Mouse (Mus musculus): ENCODE results near the gene Pbld2. TPM values are rescaled to one million over a fixed set of nuclear protein-coding genes. Genes with fewer than 3 reads are reported as not detected.

Pbld2 gene
- polyA plus RNA-seq, 2 experiments = 1.8 to 2.3 TPM

DNA sequence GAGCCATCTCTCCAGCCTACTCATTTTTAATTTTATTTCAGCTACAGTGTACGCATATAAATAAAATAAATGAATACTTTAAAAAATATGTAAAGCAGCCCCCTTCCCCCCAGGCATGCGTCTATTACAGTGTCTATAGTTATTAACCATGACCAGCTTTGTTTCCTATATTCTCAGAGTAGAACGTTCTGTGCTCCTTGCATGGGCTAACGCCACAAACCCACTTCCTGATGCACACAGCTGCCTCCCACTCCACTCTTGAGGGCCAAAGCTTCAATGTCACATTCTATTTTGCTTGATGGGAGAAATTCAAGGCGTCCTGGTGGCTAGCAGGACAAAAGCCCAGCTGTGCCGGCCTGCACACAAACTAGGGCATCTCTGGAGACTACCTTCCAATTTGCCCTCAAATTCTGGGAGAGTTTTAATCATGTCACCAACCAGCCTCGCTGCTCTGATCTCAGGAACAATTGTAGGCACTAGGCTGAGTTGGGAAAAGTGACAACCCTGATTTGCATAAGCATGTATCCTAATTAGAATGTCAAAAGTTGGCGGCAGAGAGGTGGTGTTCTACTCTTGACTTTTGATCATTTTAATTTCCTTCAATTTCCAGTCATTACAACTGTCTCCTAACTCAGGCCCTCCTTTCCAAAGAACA is 65.1 kb downstream of the Pbld2 start:
- whole genome bisulfite sequencing (ENCODE audit: insufficient replicate concordance) = 24% methylated on average over 8 of the region's 8 CpGs
- DNase-seq (ENCODE audit: low read depth in 3 of 3, low spot score in 3 of 3) (no peak), ATAC-seq (ENCODE audit: insufficient read depth) (no peak)
- Histone ChIP-seq H3K4me1 (replicated peaks; ENCODE audit: control insufficient read depth in 2 of 2, insufficient read depth in 2 of 2, low read length in 1 of 2) (peaks cover 6 to 11% of the 10 kb centered on the region in 2 experiments), H3K4me2 (ENCODE audit: low read depth) (peak overlapping the region; percentile 36), H3K4me3 (ENCODE audit: insufficient read depth in 1 of 2, low read depth in 2 of 2, low read length in 2 of 2) (no peak overlapping the region), H3K27ac (no peak overlapping the region), H3K27me3 (ENCODE audit: control insufficient read depth, insufficient read depth, low read length) (peaks cover 9% of the 10 kb centered on the region), H3K36me3 (replicated peaks; ENCODE audit: control insufficient read depth, insufficient read depth, low read depth) (no peaks in the 10 kb centered on the region), H3K9me3 (ENCODE audit: control insufficient read depth, low read length) (no peaks in the 10 kb centered on the region), H3K9ac (replicated peaks) (no peak overlapping the region)
- TF ChIP-seq CTCF (IDR thresholded peaks at IDR 0.05; ENCODE audit: low read depth) (no peak), EP300 (IDR thresholded peaks at IDR 0.05; ENCODE audit: low read depth) (no peak)

DNA sequence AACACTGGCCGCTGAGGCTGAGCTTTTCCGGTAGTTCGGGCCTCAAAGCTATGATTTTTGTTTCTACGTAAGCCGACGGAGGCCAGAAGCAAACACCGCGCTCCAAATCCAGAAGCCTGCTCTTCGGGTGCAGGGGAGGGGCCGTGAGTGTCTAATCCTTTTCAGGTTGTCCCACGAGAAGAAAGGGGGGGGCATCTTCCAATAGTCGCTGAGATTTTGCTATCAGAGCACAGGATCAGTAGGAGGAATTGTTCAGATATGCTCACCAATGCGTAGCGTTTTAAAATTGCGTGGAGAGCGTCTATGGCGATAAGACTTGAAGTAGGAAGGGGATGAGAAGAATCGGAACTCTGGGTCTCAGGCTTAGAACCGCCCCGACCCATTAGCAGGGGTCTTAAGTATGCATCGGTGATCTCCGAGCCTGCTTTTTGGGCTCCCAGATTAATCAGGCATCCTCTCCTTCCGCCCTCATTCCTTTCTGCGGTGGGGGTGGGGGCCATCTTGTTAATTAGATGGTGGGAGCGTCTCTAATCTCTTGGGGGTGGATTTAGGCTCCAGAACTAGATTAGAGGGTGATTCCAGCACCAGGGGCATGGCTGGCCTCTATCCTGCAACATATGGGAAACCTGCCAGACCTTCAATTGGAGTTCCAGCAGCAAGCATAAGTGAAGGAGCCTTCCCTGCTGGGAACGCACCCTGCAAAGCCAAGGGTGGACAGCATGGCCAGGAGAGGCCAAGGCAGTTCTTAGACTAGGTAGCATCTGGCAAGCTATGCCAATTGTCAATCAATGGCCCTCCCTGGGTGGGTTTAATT is 65.8 kb downstream of the Pbld2 start:
- H3K4me3 ChIP-seq (ENCODE audit: insufficient read depth in 1 of 2, low read depth in 2 of 2, low read length in 2 of 2) = no peak overlapping the region
- peak overlapping the region; percentile 36 for H3K4me2 ChIP-seq (ENCODE audit: low read depth)
- peaks cover 9% of the 10 kb centered on the region for H3K27me3 ChIP-seq (ENCODE audit: control insufficient read depth, insufficient read depth, low read length)
- peaks cover 6 to 11% of the 10 kb centered on the region in 2 experiments for H3K4me1 ChIP-seq (replicated peaks; ENCODE audit: control insufficient read depth in 2 of 2, insufficient read depth in 2 of 2, low read length in 1 of 2)
- no peaks in the 10 kb centered on the region for H3K9me3 ChIP-seq (ENCODE audit: control insufficient read depth, low read length)
- no peak overlapping the region for H3K9ac ChIP-seq (replicated peaks)
- DNase-seq (ENCODE audit: low read depth in 3 of 3, low spot score in 3 of 3) (no peak), ATAC-seq (ENCODE audit: insufficient read depth) (no peak)
- no peaks in the 10 kb centered on the region for H3K36me3 ChIP-seq (replicated peaks; ENCODE audit: control insufficient read depth, insufficient read depth, low read depth)
- no peak for TF ChIP-seq EP300 (IDR thresholded peaks at IDR 0.05; ENCODE audit: low read depth)
- 12% methylated on average over 26 of the region's 26 CpGs for WGBS (ENCODE audit: insufficient replicate concordance)
- no peak overlapping the region for H3K27ac ChIP-seq

DNA sequence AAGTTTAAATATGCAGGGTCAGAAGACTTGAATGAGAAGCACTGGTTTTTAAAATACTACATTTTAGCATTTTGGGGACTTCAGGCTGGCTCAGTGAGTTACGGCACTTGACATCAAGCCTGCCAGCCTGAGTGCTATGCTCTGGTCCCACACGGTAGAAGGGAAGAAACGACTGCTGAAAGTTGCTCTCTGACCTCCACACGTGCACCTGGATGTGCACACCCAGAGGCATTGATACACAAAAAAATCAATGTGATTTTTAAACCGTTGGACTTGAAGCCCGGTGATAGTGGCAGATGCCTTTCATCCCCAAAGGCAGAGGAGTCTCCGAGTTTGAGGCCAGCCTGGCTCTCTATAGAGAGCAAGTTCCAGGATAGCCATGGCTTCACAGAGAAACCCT is 67.8 kb downstream of the Pbld2 start:
- Histone ChIP-seq H3K27ac (no peak overlapping the region), H3K4me1 (replicated peaks; ENCODE audit: control insufficient read depth in 2 of 2, insufficient read depth in 2 of 2, low read length in 1 of 2) (peaks cover 0 to under 1% of the 10 kb centered on the region in 2 experiments; a peak in 1 of 4 replicates), H3K9me3 (ENCODE audit: control insufficient read depth, low read length) (no peaks in the 10 kb centered on the region), H3K4me3 (ENCODE audit: insufficient read depth in 1 of 2, low read depth in 2 of 2, low read length in 2 of 2) (no peak overlapping the region), H3K4me2 (ENCODE audit: low read depth) (no peak overlapping the region), H3K36me3 (replicated peaks; ENCODE audit: control insufficient read depth, insufficient read depth, low read depth) (no peaks in the 10 kb centered on the region), H3K9ac (replicated peaks) (no peak overlapping the region), H3K27me3 (ENCODE audit: control insufficient read depth, insufficient read depth, low read length) (peaks cover 9% of the 10 kb centered on the region)
- 56% methylated on average over 7 of the region's 7 CpGs for WGBS (ENCODE audit: insufficient replicate concordance)
- no peak for ATAC-seq (ENCODE audit: insufficient read depth)
- no peak for DNase-seq (ENCODE audit: low read depth in 3 of 3, low spot score in 3 of 3)
- TF ChIP-seq EP300 (IDR thresholded peaks at IDR 0.05; ENCODE audit: low read depth) (no peak), CTCF (IDR thresholded peaks at IDR 0.05; ENCODE audit: low read depth) (no peak)

DNA sequence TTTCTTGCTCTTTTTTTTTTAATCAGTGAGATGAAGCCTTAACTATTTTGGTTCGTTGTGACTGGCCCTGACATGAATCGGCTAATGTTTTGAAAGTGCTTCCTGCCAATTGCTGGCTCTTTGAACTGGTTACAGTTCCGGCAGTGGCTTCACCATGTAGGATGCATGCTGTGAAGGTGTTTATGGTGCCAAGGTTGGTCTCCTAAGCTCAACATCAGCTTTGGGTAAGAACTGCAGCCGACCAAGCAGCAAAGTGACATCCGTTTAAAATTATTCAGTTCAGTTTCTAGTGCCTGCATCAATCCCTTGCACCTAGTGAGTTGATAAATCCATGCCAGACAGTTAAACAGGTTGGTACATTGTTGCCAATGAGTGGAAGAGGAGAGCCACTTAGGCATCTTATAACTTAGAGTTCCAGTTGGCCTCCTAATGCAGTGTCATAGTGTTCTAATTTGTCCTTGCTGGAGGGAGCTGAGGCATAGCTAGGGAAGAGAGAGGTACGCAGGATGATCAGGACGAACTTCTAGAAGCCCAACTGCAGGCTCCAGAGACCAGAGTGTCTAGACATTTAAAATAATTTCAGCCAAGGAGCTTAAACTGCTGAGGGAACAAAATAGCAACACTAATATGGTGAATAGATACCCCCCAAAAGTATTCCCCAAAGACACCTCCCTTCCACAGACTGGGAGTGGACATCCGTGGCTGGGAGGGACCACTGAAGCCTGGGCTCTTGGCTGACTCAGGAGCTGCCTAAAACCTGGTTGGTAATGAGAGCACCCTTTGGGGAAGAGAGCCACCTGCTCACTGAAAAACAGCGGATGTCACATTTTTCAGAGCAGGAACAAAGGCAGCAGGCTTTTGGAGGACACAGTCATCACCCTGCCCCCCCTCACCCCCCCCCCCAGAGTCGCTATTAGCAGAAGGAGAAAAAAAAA is 68.8 kb downstream of the Pbld2 start:
- no peaks in the 10 kb centered on the region for H3K9me3 ChIP-seq (ENCODE audit: control insufficient read depth, low read length)
- TF ChIP-seq CTCF (IDR thresholded peaks at IDR 0.05; ENCODE audit: low read depth) (no peak), EP300 (IDR thresholded peaks at IDR 0.05; ENCODE audit: low read depth) (no peak)

More for the DNA sequence above, 68.8 kb downstream of the Pbld2 start:
- Histone ChIP-seq H3K27ac (no peak overlapping the region), H3K9ac (replicated peaks) (no peak overlapping the region), H3K4me3 (ENCODE audit: insufficient read depth in 1 of 2, low read depth in 2 of 2, low read length in 2 of 2) (no peak overlapping the region), H3K4me1 (replicated peaks; ENCODE audit: control insufficient read depth in 2 of 2, insufficient read depth in 2 of 2, low read length in 1 of 2) (no peaks in the 10 kb centered on the region), H3K36me3 (replicated peaks; ENCODE audit: control insufficient read depth, insufficient read depth, low read depth) (no peaks in the 10 kb centered on the region), H3K27me3 (ENCODE audit: control insufficient read depth, insufficient read depth, low read length) (peaks cover 11% of the 10 kb centered on the region), H3K4me2 (ENCODE audit: low read depth) (no peak overlapping the region)
- WGBS (ENCODE audit: insufficient replicate concordance) = 57% methylated on average over 10 of the region's 10 CpGs
- DNase-seq (ENCODE audit: low read depth in 3 of 3, low spot score in 3 of 3) (no peak), ATAC-seq (ENCODE audit: insufficient read depth) (no peak)
